Mouse (Mus musculus): Measurements from ENCODE around the gene Arhgef18.
A peak's percentile ranks its signal among the peaks of the same experiment; 100 is the strongest.

Arhgef18 gene

DNA sequence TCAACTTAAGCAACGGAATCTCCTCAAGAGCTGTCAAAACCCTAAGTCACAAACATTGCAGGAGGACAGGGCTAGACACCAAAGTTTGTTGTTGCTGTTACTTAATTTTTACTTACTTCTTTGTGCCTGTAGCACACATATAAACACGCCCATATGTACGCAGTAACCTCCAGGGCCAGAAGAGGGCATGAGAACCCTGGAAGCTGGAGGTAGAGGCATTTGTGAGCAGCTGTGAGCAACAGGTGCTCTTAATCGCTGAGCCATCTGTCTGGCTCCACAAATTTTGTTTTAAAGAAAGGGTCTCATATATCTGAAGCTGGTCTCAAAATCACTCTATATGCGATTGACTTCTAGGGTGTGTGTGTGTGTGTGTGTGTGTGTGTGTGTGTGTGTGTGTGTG lies 71.5 kb downstream of the Arhgef18 start:
- peak; percentile 58 for DNase-seq (ENCODE audit: low read depth)

DNA sequence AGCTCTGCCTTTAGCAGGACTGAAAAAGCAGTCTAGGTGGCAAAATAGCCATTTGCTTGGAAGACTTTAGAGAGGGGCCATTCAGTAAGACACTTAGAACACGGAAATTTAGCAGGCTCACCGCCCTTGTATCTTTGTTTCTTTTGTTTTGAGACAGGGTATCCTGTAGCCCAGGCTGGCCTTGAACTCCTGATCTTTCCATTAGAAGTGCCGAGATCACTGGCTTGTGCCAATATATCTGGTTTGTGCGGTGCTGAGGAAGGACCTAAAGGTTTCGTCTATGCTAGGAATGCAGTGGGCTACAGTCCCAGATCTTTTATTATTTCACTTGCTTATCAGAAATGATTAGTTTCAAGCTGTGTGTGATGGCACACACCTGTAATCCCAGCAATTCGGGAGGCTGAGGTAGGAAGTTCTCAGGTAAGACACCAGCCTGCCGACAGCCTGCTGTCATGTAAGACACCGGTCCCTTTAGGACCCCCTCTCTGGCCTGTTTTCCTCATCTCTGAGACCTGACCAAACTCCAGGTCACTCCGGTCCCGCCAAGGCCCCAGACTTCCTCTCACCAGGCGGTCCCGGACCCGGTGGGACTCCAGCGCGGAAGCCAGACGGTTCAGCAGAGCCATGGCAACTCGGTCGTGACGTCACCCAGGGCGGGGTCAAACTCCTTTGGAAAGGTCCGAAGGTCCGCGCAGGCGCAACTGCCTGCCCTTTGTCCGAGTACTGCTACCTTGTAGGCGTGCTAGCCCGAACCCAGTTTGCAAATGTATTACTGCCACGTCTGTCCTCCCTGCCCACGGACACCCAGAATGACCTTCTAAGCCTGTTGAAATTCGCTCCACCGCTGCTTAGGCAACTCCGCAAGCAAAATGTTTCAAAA lies 74.4 kb downstream of the Arhgef18 start, which contains the start of gene Pex11g:
Gene Pex11g, minus strand, starts transcription at position 675 of the 880 bp plus-strand sequence.
- peak; percentile 84 for DNase-seq (ENCODE audit: low read depth)

DNA sequence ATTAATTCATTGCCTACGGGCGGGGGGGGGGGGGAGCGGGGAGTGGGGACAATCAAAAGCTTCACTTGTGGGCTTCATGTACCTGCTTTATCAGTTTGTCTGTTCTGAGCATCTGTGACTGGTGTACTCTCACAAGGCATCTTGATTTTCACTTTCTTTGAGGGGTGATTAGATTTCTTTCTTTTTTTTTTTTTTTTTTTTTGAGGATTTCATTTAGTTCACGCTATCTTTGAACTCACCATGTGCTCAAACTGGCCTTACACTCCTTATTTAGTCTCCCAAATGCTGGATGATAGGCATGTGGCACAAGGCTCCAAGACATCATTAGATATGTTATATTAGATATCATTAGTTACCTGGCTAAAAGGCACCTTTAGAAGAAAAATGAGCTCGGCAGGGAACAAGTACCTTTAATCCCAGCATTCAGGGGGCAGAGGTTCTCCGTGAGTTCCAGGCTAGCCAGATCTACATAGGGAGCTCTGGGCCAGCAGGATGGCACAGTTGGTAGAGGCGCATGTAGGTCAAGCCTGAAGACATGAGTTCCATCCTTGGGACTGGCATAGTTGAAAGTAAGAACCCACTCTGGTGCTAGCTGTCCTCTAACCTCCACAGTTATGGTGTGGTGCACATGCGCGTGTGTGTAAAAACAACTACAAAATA lies 75.2 kb downstream of the Arhgef18 start:
- DNase-seq (ENCODE audit: low read depth) = peak; percentile 28

DNA sequence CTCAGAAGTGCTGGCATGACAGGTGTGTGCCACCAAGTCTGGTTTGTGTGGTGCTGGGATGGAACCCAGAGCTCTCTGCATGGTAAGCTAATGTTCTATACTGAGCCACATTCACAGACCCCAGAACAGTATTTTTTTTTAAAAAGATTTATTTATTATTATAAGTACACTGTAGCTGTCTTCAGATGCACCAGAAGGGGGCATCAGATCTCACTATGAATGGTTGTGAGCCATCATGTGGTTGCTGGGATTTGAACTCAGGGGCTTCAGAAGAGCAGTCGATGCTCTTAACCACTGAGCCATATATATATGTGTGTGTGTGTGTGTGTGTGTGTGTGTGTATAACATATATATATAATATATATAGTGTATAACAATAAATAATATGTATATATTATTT lies 76.0 kb downstream of the Arhgef18 start:
- DNase-seq (ENCODE audit: low read depth) = peak; percentile 29

DNA sequence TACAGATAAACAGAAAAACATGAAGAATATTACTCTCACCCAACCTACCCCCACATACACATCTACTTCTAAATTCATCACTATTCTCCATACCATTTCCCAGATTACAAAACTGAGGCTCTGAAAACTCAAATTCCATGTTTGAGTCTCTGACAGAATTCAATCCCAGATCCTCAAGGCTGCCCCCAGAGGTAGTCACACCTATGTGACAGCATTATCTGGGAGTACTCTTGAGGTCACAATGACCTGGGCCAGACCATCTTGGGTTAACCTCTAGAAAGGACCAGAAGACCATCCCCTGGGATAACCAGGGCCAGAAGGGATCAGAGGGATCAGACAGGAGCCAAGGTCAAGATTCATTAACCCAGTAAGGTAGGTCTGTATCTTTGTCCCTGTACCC lies 77.8 kb downstream of the Arhgef18 start, which contains the start of gene Tex45:
Gene Tex45, plus strand, starts transcription at position 301 of the 400 bp plus-strand sequence.
- DNase-seq (ENCODE audit: low read depth) = no peak

DNA sequence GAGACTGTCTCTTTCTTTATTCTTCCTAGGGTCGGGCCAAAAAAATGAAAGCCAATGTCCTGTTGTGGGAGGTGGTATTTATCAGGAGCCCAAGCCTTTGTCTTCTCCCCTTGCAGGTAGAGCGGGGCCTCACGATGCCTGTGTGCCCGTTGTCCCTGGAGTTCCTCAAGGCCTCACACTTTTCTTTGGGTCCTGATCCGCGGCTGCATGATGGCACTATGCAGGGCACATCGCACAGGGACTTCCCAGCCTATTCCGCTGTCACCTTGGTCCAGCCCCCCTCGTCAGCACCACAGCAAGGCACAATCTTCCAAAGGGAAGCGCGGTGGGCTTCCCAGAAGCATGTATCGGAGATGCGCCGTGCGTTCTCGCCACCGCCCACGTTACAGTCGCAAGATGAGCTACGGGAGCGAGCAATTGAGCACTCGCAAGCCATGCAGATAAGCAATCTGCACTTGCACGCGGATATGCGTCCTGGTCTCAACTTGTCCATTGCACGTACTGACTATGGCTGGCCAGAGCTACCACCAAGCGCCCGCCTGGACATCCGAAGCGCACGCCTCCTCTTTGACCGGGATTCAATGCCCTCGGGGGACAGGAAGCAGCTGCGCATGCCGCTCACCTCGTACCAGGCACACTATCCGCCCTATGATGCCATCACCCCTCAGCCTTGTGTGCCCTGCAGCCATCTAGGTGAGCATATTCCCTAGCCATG lies 83.1 kb downstream of the Arhgef18 start:
- no peak for DNase-seq (ENCODE audit: low read depth)

DNA sequence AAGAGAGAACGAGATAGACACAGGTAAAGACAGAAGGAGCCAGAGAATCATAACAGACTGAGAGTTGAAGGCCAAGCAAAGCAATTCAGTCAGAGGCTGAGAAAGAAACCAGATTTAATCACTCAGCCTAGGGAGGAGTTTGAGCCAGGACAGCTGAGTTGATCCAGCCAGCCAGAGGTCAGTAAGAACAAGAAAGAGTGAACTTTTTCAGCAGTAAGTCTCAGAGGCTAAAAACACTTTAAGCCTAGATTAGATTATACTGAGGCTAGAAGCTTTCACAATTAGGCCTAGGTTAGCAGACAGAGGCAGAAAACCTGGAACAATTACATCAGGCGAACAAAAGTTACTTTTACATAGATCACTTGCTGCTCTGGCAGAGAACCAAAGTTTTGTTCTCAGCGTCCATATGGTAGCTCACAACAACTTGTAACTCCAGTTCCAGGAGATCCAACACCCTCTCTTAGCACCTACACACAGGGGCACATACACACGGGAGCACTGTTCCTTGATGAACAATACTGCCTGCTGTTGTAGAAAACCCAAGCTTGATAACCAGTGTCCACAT lies 87.5 kb downstream of the Arhgef18 start:
- DNase-seq (ENCODE audit: low read depth) = no peak

DNA sequence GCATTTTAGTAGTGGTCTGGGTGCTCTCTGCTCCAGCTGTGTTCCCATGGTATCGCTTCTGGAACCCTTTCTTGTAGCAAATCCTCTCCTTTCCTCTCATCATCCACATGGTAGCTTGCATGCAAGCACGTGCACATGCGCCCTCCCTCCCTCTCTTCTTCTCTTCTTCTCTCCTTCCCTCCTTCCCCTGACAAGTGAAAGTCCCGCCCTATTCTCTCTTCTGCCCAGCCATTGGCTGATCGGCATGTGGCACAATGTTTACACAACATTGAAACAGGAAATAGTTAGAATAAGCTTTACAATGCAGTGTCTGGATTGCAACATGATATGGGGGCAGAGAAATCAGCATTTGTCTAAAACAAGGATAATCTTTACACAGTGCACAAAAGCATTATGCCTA lies 88.8 kb downstream of the Arhgef18 start:
- no peak for DNase-seq (ENCODE audit: low read depth)

DNA sequence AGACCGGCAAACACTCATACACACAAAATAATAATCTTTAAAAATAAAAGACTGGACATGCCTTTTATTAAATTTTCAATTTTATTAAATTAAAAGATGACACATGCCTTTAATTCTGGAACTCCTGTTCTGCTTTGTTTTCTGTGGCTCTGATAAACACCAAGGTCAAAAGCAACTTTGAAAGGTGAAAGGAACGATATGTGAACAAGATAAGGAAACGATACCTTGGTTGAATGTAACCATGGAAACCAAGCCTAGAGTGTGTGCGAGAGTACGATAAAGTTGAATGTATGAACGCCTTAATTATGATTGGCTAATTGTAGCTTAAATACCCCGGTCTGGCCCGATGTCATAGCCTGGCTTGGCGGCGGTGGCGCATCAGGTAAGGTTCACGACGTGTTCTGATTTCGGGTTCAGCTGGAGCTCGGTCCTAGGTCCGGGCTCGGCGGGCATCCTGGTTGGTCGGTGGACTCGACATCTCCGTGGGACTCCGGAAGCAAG lies 89.5 kb downstream of the Arhgef18 start:
- no peak for DNase-seq (ENCODE audit: low read depth)

DNA sequence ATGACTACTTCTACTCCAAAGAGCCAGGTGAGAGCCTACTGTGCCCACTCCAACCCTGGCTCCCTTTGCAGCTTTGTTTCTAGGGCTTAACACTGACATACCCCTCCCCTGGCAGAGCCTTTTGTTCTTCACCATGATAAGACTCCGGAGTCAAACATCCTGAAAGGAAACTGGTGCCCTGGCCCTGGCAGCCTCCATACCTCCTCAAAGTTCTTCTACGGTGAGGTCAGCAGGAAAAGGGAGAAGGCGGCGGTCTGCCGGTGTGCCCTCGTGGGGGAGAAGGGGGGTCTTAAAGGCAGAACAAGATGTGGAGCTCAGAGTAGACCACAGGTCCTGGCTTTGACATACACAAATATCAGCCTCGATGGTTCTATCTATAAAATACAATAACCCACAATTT lies 90.7 kb downstream of the Arhgef18 start:
- no peak for DNase-seq (ENCODE audit: low read depth)

DNA sequence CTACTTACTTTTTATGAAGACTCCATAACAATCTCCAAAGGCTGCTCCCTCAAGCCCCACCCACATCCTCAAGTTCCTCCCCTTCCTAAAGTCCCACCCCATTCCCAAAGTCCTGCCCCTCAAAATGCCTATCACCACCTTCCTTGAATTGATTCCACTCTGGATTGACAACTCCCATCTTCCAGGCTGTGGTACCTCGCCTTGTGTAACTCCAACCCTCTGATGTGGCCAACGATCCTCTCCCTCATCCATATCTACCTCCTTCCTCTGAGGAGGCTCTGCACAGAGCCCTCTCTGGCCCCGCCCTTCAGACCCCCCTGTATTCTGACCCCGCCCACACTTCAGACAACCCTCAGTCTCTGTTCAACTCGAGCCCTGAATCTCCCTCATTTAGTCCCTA lies 92.4 kb downstream of the Arhgef18 start:
- DNase-seq (ENCODE audit: low read depth) = no peak

DNA sequence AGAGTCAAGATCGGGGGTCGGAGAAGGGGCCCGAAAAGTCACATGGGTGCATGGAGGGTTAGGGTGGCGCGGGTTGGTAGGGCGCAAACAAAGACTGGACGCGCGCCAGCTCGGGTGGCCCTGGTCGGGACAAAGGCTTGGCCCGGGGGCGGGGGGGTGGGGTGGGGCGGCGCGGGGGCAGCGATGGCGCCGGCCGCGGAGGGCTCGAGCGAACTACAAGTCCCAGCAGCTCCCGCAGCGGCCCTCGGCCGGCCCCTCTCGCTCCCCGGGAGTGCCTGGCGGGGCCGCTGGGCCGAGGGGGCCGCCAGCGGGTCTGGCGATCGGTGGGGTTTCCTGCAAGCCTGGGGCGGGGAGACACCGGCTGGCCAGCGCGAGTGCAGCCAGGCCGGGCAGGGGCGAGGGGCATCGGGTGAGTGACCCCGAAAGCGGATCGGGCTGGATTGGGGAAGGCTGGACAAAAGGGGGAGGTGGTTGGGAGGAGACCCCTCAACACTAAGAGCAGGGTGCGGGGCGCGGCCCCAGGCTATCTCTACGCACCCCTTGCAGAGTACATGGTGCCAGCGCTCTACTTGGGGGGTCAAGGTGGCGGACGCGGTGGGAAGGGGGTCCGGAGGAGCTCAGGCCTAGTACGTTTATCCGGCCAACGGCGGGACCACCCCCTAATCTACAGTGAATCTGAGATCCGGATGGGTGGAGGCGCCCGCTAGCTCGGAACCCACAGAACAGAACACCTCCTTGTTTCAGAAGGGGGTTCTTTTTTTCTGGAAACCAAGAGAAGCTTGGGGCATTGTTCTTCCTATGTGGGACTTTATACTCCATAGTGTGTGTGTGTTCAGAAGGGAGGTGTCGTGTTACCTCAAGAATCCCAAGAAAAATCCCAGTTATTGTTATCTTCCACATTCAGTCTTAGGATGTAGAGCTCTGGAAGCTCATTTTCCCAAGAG lies 100.4 kb downstream of the Arhgef18 start, which contains the start of gene Zfp358:
Gene Zfp358, plus strand, starts transcription at position 238 of the 944 bp plus-strand sequence.
- peak; percentile 55 for DNase-seq (ENCODE audit: low read depth)

DNA sequence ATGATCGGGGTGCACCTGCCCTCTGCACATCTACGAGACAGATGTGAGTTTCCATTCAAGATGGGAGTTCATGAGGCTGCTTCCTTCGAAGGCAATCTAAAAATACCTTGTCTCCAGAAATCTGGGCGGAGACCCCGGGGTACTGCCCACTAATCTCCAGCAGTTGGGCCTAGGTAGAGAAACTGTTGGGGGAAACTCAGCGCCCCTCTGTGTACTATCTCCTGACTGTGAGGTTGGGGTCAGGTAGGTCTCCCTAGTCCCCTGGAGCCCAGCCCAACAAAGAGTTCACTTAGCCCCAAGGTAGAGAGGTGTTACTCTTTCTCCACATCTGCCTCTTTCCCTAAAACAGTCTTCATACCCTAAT lies 101.0 kb downstream of the Arhgef18 start:
- DNase-seq (ENCODE audit: low read depth) = no peak

DNA sequence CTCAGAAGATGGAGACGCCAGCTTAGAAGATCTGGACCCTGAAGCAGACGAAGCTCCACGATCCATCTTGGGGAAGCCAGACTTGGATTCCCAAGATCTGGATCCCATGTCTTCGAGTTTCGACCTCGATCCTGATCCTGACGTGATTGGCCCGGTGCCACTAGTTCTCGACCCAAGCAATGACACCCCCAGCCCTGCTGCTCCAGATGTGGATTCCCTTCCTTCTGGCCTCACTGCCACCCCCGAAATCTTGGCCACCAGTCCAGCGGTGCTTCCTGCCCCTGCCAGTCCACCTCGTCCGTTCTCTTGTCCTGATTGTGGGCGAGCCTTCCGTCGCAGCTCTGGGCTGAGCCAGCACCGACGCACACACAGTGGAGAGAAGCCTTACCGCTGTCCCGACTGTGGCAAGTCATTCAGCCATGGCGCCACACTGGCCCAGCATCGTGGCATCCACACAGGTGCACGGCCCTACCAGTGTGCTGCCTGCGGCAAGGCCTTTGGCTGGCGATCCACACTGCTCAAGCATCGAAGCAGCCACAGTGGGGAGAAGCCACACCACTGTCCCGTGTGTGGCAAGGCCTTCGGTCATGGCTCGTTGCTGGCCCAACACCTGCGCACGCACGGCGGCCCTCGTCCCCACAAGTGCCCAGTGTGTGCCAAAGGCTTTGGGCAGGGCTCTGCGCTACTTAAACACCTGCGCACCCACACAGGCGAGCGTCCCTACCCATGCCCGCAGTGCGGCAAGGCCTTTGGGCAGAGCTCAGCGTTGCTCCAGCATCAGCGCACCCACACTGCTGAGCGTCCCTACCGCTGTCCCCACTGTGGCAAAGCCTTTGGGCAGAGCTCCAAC lies 103.0 kb downstream of the Arhgef18 start:
- DNase-seq (ENCODE audit: low read depth) = no peak

DNA sequence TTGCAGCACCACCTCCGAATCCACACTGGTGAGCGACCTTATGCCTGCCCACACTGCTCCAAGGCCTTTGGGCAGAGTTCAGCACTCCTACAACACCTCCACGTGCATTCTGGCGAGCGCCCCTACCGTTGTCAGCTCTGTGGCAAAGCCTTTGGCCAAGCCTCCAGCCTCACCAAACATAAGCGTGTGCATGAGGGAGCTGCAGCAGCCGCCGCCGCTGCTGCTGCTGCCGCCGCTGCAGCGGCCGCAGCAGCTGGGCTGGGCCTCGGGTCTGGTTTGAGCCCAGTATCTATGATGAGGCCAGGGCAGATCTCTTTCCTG lies 103.6 kb downstream of the Arhgef18 start:
- DNase-seq (ENCODE audit: low read depth) = no peak

DNA sequence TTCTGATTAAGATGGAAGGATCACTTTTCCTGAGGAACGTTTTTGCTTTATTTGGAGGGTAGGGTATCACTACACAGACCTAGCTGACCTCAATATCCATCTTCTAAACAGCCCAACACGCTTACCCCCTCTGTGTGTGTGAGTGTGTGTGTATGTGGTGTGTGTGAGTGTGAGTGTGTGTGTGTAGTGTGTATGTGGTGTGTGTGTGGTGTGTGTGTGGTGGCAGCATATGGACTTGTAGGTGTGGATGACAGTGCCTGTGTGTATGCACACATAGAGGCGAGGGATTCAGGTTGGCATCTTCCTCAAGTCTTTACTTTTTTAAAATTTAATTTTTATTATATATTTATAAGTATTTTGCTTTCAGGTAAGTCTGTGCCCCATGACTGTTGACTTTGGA lies 105.8 kb downstream of the Arhgef18 start:
- DNase-seq (ENCODE audit: low read depth) = no peak

DNA sequence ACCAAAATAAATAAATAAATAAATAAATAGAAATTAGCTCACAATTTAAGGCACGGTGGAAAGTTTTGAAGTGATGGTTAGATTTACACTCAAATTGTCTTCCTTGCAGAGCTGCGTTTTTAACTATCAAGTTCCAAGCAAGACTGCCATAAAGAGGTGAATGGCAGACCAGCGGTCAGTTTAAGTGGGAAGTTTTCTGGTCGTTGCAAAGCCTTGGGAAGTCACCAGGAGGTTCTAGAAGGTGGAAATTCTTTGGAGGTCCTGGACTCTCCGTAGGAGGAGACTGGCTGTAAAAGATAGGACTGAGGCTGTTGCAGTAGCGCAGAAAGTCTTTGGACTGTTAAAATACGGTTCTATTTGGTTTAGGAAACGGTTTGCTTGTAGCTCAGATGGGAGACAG lies 106.9 kb downstream of the Arhgef18 start:
- DNase-seq (ENCODE audit: low read depth) = no peak

DNA sequence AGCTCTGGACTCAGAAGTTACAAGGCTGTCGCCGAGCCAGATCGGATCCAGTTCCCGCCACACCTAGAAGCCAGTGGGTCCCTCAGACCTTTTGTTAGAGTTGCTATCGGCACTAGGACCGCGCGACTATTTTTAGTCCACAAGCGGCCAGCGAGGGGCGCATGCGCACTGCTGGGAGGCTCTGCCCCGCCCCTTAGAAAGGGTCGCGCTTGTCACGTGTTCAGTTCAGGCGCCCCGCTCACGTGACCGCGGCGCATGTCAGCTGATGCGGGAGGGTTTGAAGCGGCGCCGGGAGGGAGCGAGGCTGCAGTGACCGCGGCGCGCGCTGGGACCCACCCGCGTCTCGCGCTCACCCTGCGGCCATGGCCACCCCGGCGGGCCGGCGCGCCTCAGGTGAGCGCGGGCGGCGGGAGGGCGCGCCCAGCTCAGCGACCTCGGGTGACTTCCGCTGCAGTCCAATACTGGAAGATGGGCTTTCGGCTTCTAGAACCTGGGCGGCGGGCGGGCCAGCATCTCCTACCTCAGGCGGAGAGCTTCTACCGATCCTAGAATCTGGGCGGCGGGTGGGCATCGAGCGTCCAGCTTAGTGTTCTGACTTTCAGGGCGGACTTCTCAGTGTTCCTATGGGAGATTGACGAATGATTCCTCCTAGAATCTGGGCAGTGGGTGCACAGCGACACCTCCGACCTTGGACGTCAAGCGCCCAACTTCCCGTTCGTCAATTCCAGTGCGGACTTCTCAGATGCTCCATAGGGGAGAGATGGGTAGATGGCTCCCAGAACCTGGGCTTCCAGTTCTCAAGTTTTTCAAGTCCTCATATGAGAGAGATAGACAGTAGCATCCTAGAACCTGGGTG lies 107.7 kb downstream of the Arhgef18 start, which contains the start of gene Mcoln1:
Gene Mcoln1, plus strand, starts transcription at position 223 of the 856 bp plus-strand sequence.
- peak; percentile 98 for DNase-seq (ENCODE audit: low read depth)

DNA sequence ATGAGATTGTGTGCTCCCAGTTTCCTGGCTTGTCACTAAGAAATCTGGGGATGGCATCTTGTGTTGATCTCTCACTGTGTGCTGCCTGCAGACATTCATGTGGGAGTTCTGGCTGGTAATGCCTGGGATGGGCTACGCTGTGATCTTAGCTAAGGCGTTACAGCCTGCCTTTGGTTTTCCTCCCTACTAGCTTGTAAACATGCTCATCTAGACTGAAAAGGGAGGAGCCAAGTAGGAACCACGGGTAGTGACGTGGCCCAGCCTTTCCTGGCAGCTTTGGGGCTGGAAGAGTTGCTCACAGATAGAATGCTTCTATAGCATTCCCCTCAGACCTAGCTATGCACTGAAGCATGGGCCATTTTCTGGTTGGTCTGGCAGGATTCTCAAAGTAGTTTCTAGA lies 109.4 kb downstream of the Arhgef18 start:
- DNase-seq (ENCODE audit: low read depth) = no peak
